Mouse (Mus musculus): ENCODE measurements around the gene Wdr1.

- TF ChIP-seq CTCF (IDR thresholded peaks at IDR 0.05; ENCODE audit: low read depth, low read length) (no peak), TAL1 (conservative IDR thresholded peaks at IDR 0.05; ENCODE audit: low read depth, low read length) (no peak), POLR2AphosphoS5 (IDR thresholded peaks at IDR 0.05; ENCODE audit: insufficient replicate concordance, low read depth, low read length) (no peak), GATA1 (IDR thresholded peaks at IDR 0.05; ENCODE audit: borderline replicate concordance, low read length) (no peak), GATA2 (IDR thresholded peaks at IDR 0.05; ENCODE audit: borderline replicate concordance, low read depth, low read length) (no peak)
Observed at GRCm38 (mm10) chr5:38522977-38523376, 40.0 kb downstream of the Wdr1 start.
